Mouse (Mus musculus): ENCODE measurements around the gene Pibf1. TPM values are rescaled to one million over a fixed set of nuclear protein-coding genes. Genes with fewer than 3 reads are reported as not detected.

The Pibf1 gene
- polyA plus RNA-seq, 1 experiment from 2014 or later, result 24.1 TPM

Other genes with a start within 250 kb of the Pibf1 start
- gene Rpl36a-ps1, start 105.1 kb upstream of the Pibf1 start, polyA plus RNA-seq (2016; fragmentation: Nextera tagmentation; extraction: Ambion mirVana), result 2.2 and 3.3 TPM in 2 replicates
- 142 and 143 TPM in 2 replicates for gene Mzt1, start 53.3 kb upstream of the Pibf1 start, polyA plus RNA-seq (2016; fragmentation: Nextera tagmentation; extraction: Ambion mirVana)
- 68.0 and 77.7 TPM in 2 replicates for gene Bora, start 53.2 kb upstream of the Pibf1 start, polyA plus RNA-seq (2016; fragmentation: Nextera tagmentation; extraction: Ambion mirVana)
- gene Dis3, start 346 bp downstream of the Pibf1 start, polyA plus RNA-seq (2016; fragmentation: Nextera tagmentation; extraction: Ambion mirVana), result 43.9 and 47.6 TPM in 2 replicates
- gene Klf5, start 199.3 kb downstream of the Pibf1 start, polyA plus RNA-seq (2016; fragmentation: Nextera tagmentation; extraction: Ambion mirVana), result 2.0 and 2.1 TPM in 2 replicates

Measured in forebrain, embryonic 12.5 days (tissue).